Mouse (Mus musculus): Measurements from ENCODE around the gene Il5. TPM values are rescaled to one million over a fixed set of nuclear protein-coding genes. Genes with fewer than 3 reads are reported as not detected.

Il5 gene
- polyA plus RNA-seq, 1 experiment from 2014 or later = not detected

- H3K4me1 ChIP-seq (ENCODE audit: insufficient read depth) = no peaks in the 10 kb centered on the region
- peak overlapping the region; percentile 62 for H3K4me2 ChIP-seq (ENCODE audit: low read depth, low read length)
- WGBS (ENCODE audit: insufficient replicate concordance) = 19% methylated on average over 17 of the region's 17 CpGs
- H3K27ac ChIP-seq (ENCODE audit: low read depth) = no peak overlapping the region
- DNase-seq = peak; percentile 68
- no peak for TF ChIP-seq EP300 (IDR thresholded peaks at IDR 0.05; ENCODE audit: low read depth)
- peak; percentile 98 for TF ChIP-seq CTCF (IDR thresholded peaks at IDR 0.05; ENCODE audit: low read depth)
- H3K36me3 ChIP-seq (replicated peaks; ENCODE audit: insufficient read depth, low read length) = no peaks in the 10 kb centered on the region
- ATAC-seq = peak; percentile 84
- H3K4me3 ChIP-seq (ENCODE audit: low read depth, low read length) = no peak overlapping the region
- H3K27me3 ChIP-seq (ENCODE audit: insufficient read depth, low read length) = no peaks in the 10 kb centered on the region
- H3K9ac ChIP-seq (replicated peaks) = no peak overlapping the region
- H3K9me3 ChIP-seq (ENCODE audit: low read length) = no peaks in the 10 kb centered on the region
These were observed 15.2 kb downstream of the Il5 start for GRCm38 (mm10) chr11:53735682-53736245.

GRCm38 (mm10) chr11:53736771-53737572 is 16.4 kb downstream of the Il5 start:
- no peak overlapping the region for H3K4me2 ChIP-seq (ENCODE audit: low read depth, low read length)
- WGBS (ENCODE audit: insufficient replicate concordance) = 44% methylated on average over 14 of the region's 14 CpGs
- H3K27me3 ChIP-seq (ENCODE audit: insufficient read depth, low read length) = no peaks in the 10 kb centered on the region
- no peak overlapping the region for H3K4me3 ChIP-seq (ENCODE audit: low read depth, low read length)
- H3K9me3 ChIP-seq (ENCODE audit: low read length) = no peaks in the 10 kb centered on the region
- TF ChIP-seq CTCF (IDR thresholded peaks at IDR 0.05; ENCODE audit: low read depth) (peak; percentile 79), EP300 (IDR thresholded peaks at IDR 0.05; ENCODE audit: low read depth) (no peak)
- no peaks in the 10 kb centered on the region for H3K36me3 ChIP-seq (replicated peaks; ENCODE audit: insufficient read depth, low read length)
- H3K4me1 ChIP-seq (ENCODE audit: insufficient read depth) = no peaks in the 10 kb centered on the region
- ATAC-seq (peak; percentile 75), DNase-seq (peak; percentile 82)
- no peak overlapping the region for H3K27ac ChIP-seq (ENCODE audit: low read depth)
- H3K9ac ChIP-seq (replicated peaks) = no peak overlapping the region

- H3K4me3 ChIP-seq (ENCODE audit: low read depth, low read length) = no peak overlapping the region
- DNase-seq = peak; percentile 58
- no peaks in the 10 kb centered on the region for H3K27me3 ChIP-seq (ENCODE audit: insufficient read depth, low read length)
- no peak overlapping the region for H3K27ac ChIP-seq (ENCODE audit: low read depth)
- H3K9me3 ChIP-seq (ENCODE audit: low read length) = no peaks in the 10 kb centered on the region
- no peak for TF ChIP-seq EP300 (IDR thresholded peaks at IDR 0.05; ENCODE audit: low read depth)
- TF ChIP-seq CTCF (IDR thresholded peaks at IDR 0.05; ENCODE audit: low read depth) = peak; percentile 69
- H3K4me1 ChIP-seq (ENCODE audit: insufficient read depth) = no peaks in the 10 kb centered on the region
- H3K4me2 ChIP-seq (ENCODE audit: low read depth, low read length) = no peak overlapping the region
- ATAC-seq = peak; percentile 66
- WGBS (ENCODE audit: insufficient replicate concordance) = 37% methylated on average over 6 of the region's 6 CpGs
- no peak overlapping the region for H3K9ac ChIP-seq (replicated peaks)
- H3K36me3 ChIP-seq (replicated peaks; ENCODE audit: insufficient read depth, low read length) = no peaks in the 10 kb centered on the region
These were observed 17.0 kb downstream of the Il5 start for GRCm38 (mm10) chr11:53737573-53737946.

- ATAC-seq (no peak), DNase-seq (no peak)
- Histone ChIP-seq H3K36me3 (replicated peaks; ENCODE audit: insufficient read depth, low read length) (no peaks in the 10 kb centered on the region), H3K9ac (replicated peaks) (no peak overlapping the region), H3K9me3 (ENCODE audit: low read length) (no peaks in the 10 kb centered on the region), H3K4me3 (ENCODE audit: low read depth, low read length) (no peak overlapping the region), H3K4me2 (ENCODE audit: low read depth, low read length) (no peak overlapping the region), H3K4me1 (ENCODE audit: insufficient read depth) (no peaks in the 10 kb centered on the region), H3K27ac (ENCODE audit: low read depth) (no peak overlapping the region), H3K27me3 (ENCODE audit: insufficient read depth, low read length) (no peaks in the 10 kb centered on the region)
- TF ChIP-seq EP300 (IDR thresholded peaks at IDR 0.05; ENCODE audit: low read depth) = no peak
- TF ChIP-seq CTCF (IDR thresholded peaks at IDR 0.05; ENCODE audit: low read depth) = peak; percentile 38
- 49% methylated on average over 5 of the region's 5 CpGs for WGBS (ENCODE audit: insufficient replicate concordance)
These were observed 21.8 kb downstream of the Il5 start for GRCm38 (mm10) chr11:53742353-53742752.

DNA sequence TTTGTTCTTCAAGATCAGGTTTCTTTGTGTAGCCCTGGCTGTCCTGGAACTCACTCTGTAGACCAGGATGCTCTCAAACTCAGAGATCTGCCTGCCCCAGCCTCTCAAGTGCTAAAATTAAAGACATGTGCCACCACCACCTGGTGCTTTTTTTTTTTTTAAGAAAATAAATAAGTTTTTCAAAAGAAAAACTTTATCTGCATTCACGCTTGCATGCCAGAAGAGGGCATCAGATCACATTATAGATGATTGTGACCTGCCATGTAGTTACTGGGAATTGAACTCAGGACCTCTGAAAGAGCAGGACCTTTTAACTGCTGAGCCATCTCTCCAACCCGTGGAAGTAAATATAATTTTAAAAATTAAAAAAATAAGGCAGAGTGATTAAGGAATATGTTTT is 24.7 kb downstream of the Il5 start:
- Histone ChIP-seq H3K9ac (replicated peaks) (no peak overlapping the region), H3K36me3 (replicated peaks; ENCODE audit: insufficient read depth, low read length) (no peaks in the 10 kb centered on the region), H3K27ac (ENCODE audit: low read depth) (no peak overlapping the region), H3K27me3 (ENCODE audit: insufficient read depth, low read length) (no peaks in the 10 kb centered on the region), H3K4me2 (ENCODE audit: low read depth, low read length) (no peak overlapping the region), H3K4me3 (ENCODE audit: low read depth, low read length) (no peak overlapping the region), H3K9me3 (ENCODE audit: low read length) (no peaks in the 10 kb centered on the region), H3K4me1 (ENCODE audit: insufficient read depth) (peaks cover 2% of the 10 kb centered on the region; the same call in 1 of the 2 replicates)
- DNase-seq (no peak), ATAC-seq (no peak)
- TF ChIP-seq CTCF (IDR thresholded peaks at IDR 0.05; ENCODE audit: low read depth) (peak; percentile 30), EP300 (IDR thresholded peaks at IDR 0.05; ENCODE audit: low read depth) (no peak)
- 79% methylated on average over 2 of the region's 2 CpGs for WGBS (ENCODE audit: insufficient replicate concordance)

- H3K4me3 ChIP-seq (ENCODE audit: low read depth, low read length) = no peak overlapping the region
- peaks cover 2% of the 10 kb centered on the region; the same call in 1 of the 2 replicates for H3K4me1 ChIP-seq (ENCODE audit: insufficient read depth)
- H3K27me3 ChIP-seq (ENCODE audit: insufficient read depth, low read length) = no peaks in the 10 kb centered on the region
- no peaks in the 10 kb centered on the region for H3K9me3 ChIP-seq (ENCODE audit: low read length)
- H3K36me3 ChIP-seq (replicated peaks; ENCODE audit: insufficient read depth, low read length) = no peaks in the 10 kb centered on the region
- WGBS (ENCODE audit: insufficient replicate concordance) = 37% methylated on average over 9 of the region's 9 CpGs
- no peak overlapping the region for H3K4me2 ChIP-seq (ENCODE audit: low read depth, low read length)
- DNase-seq (no peak), ATAC-seq (no peak)
- no peak overlapping the region for H3K9ac ChIP-seq (replicated peaks)
- TF ChIP-seq CTCF (IDR thresholded peaks at IDR 0.05; ENCODE audit: low read depth) = no peak
- no peak for TF ChIP-seq EP300 (IDR thresholded peaks at IDR 0.05; ENCODE audit: low read depth)
- no peak overlapping the region for H3K27ac ChIP-seq (ENCODE audit: low read depth)
These were observed 27.4 kb downstream of the Il5 start for GRCm38 (mm10) chr11:53747985-53748384.

All from liver, postnatal 0 days (tissue).